Mouse (Mus musculus) kidney, postnatal 14 days (tissue): ENCODE measurements around the gene Padi3.

Source experiments
- DNase-seq: peaks from one replicate; pipeline ENCODE4 v3.0.0; 2022; ENCODE audit warnings: mixed read lengths

Padi3 gene

GRCm38 (mm10) chr4:140815996-140816917, 5.8 kb upstream of the Padi3 start:
- peak; percentile 87 for DNase-seq

- no peak for DNase-seq
Observed at GRCm38 (mm10) chr4:140815496-140815895, 5.0 kb upstream of the Padi3 start.

DNA sequence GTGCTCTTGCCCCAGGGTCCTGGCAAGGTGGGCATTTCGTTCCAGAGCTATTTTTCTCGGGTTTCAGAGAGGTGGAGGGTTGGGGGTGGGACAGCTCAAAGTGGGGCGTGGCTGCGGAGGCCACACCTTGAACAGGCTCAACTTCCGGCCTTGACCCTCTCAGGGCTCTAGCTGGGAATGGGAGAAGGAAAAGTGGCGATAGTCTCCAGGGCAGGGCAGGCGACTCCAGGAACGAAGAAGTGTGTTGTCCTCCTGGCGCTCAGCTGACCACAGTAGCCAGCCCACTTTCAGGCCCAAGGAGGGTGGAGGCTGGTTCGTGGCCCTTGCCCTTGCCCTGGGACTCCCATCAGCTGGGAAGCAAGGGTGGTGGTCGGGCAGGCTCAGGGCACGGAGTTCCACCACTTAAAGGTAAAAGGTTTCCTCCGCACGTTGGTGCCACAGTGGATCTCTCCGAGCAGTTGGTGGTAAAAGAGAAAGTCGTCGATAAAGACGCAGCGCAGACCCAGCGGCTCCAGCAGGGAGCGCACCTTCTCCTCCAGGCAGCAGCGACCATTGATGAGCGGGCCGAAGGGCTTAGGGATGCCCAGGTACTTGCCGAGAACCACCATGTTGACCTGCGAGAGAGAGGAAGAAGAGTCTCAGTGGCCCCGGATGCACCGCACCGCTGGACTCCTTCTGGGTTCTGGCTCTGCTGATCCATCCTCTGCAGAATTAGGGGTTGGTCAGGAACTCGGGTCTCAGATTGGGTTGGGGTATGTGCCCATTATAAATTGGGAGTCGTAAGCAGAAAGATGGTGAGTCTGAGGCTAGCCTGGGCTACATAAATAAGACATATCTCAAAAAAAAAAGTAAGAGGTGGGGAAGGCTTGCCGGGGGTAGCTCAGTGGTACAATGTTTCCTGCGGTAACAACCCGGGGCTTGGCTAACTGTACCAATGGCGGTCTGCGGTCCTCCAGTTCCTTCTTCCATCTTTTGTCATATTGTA, 4.1 kb upstream of the Padi3 start:
- peak; percentile 65 for DNase-seq

DNA sequence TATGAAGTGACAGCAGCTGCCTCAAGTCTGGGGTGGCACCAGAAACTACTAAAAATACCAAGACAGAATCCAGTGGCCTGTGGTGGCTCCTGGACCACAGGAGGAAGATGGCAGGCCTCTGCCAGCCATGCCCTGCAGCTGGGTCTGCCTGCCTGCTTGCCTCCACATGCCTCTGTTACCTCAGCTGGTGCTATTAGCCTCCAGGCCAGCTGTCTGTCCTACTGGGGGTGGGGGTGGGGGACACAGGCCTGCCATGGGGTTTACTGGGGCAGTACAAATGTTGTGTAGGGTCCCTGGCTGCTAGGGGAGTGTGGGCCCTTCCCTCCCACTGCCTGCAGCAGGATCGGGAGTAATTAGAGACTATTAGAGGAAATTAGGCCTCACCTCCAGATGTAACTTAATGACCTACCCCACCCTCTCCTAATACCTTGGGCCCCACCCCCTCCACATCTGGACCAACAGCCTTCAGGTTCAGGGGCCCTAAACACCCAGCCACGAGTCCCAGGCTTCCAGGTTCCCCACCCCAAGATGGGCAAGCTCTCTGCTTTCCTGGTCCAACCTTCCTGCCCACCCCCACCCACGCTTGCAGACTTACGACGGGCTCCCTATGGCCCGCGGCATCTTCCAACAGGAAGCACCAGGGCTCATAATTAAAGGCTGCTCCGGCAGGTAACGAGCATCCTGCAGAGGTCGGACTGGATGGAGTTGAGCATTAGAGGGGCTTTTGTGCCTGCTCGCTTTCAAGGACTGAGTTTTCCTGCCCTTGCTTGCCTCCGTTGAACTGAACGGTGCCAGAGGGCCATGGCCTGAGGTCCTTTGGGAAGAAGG, 3.1 kb upstream of the Padi3 start:
- DNase-seq, result no peak

- DNase-seq, result peak; percentile 57
Observed at GRCm38 (mm10) chr4:140812609-140813008, 2.2 kb upstream of the Padi3 start.

DNA sequence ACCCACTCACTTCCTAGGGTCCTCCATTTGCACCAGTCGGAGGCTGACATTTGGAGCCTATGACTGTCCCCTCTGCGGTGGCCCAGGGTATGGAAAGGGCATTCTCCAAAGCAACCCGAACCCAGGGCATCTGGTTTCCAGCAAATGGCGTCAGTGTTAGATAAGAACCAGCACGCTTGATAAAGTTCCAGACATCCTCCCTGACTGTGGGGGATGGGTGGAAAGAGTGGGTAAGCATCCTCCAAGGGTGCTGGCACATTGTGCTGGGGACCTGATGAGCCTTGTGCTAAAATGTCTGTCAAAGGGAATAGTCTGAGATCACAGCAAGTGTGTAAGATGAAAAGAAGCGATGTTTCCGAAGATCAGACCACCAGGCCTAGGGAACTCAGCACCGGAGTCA, 1.7 kb upstream of the Padi3 start:
- no peak for DNase-seq

DNA sequence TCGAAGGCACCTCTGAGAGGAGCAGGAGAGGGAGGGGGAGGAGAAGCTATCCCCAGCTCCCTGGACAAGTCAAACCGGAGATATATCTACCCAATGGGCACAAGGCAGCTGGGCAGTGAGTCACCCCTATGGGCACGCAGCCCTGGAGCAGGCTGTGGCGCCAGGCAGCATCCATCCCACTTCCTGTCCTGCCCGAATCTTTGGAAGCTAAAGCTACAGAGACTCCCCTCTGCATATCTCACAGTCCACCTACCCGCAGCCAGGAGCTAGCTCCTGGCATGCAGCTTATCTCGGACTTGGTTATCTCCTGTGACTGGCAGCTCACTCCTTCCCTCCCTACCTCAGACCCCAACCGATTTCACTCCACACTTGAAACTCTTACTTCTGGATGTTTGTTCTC, 1.3 kb downstream of the Padi3 start:
- DNase-seq, result no peak

DNA sequence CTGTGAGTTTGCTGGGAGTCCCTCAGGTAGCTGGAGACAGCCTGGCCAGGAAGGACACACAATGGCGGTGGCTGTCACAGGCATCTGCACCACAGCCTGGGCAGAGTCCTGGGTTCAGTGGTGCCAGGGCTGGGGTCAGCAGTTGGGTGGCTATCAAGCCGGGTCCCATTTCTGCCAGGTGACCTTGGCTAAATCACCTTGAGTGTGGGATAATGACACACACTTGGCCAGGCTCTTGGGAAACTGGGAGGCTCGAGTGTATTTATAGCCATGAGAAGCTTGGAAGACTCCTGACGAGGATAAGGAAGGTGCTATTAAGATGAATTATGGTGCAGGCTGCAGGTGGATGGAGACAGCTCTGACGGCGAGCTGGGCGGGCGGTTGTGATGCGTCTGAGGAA, 5.8 kb downstream of the Padi3 start:
- no peak for DNase-seq

- DNase-seq, result no peak
Observed at GRCm38 (mm10) chr4:140801364-140801763, 9.1 kb downstream of the Padi3 start.

- no peak for DNase-seq
Observed at GRCm38 (mm10) chr4:140796786-140797185, 13.7 kb downstream of the Padi3 start.

GRCm38 (mm10) chr4:140794678-140795077, 15.8 kb downstream of the Padi3 start:
- DNase-seq, result no peak

GRCm38 (mm10) chr4:140793795-140794194, 16.7 kb downstream of the Padi3 start:
- no peak for DNase-seq

DNA sequence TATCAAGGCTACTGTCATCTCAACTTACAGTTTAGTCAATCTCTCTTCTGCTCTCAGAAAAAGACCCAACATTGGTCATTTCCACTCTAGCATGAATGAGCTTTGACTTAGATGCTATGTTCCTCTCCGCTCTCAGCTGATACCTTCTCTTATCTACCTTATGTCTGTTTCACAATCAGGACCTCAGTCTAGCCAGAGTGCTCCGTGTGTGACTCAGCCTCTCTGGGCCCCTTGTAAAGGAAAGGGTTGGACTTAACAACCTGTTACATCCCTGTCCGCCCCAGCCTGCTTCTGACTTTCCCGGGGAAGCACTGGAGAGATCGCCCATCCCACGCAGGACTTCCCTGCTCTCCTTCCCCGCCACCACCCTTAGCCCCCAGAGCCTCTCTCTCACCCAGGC, 17.9 kb downstream of the Padi3 start:
- DNase-seq, result no peak

- DNase-seq, result no peak
Observed at GRCm38 (mm10) chr4:140791071-140791470, 19.4 kb downstream of the Padi3 start.

DNA sequence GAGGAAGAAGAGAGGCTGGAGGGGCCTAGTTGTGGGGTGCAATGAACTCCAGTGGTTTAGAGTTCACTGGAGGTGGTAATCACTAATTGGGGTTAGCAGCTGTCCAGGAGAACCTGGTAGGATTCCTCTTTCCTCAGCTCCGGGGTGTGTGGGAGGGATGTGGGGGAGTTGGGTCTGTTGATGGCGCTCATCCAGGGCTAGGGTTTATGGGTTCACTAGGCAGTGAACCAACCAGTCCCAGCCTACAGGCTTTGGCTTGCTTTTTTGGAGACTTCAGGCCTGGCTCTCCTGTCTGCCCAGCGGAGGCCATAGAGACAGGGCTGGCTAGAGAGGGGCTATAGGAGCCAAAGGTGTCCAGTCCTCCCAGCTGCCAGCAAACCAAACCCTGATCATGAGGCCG, 20.5 kb downstream of the Padi3 start:
- peak; percentile 15 for DNase-seq

- peak; percentile 77 for DNase-seq
Observed at GRCm38 (mm10) chr4:140788983-140789382, 21.5 kb downstream of the Padi3 start.

DNA sequence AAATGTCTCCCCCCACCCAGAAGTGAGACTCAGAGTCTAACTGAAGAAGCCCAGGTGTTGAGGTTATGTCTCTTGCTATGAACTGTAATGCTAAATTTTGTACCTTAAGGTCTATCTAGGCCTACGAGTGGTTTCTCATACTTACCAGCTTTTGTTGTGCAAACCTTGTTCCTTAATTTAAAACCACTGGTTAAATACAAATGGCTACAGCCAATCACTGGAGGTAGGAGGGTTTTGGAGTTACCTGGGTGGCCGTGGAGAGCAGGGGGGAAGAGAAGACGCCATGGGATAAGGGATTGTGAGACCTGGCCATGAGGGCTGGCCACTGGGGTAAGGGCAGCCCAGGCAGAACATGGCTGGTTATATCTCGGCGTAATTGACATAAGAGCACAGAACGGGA, 22.2 kb downstream of the Padi3 start:
- DNase-seq, result no peak

GRCm38 (mm10) chr4:140787414-140787813, 23.0 kb downstream of the Padi3 start:
- peak; percentile 59 for DNase-seq

DNA sequence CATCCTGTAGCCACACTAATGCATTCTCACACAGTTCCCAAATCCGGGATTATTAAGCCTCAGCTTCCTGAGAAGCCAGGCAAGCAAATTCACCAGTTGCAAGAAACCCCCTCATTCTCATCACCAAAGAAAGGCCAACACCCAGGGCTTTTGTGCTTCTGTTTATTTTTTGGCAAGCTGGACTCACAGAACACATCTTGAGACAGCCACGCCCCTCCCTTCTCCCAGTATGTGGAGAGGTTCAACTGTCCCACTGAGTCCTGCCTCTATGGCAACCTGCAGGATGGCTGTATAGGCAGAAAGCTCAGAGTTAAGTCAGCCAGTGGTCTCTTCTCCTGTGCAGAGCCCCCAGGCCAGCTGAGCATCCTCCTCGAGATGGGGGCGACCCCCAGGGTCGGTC, 25.2 kb downstream of the Padi3 start:
- DNase-seq, result no peak

DNA sequence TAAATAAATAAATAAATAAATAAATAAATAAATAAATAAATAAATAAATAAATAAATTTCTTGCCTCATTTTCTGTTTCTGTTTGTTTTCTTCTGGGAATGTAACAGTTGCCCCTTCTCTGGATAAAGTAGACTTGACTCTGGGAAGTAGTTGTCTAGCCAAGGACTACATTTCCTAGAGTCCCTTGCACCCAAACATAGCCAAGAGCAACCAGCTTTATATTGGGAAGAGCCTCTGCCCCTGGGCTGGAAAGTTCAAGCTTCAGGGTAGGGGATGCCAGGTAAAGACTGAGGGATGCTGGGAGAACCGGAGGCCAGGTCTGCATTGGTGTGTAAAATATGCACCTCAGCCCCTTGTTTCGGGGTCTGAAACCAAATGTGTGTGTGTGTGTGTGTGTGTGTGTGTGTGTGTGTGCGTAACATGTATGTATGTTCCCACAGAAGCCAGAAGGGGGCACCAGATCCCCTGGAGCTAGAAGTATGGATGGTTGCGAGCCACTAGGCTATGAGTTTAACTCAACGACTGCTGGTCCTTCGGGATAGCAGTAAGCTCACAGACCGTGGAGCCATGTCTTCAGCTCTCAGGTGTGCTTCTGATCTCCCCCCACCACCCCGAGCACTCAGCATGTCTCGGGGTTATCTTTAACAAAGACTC, 26.0 kb downstream of the Padi3 start:
- DNase-seq, result no peak

DNA sequence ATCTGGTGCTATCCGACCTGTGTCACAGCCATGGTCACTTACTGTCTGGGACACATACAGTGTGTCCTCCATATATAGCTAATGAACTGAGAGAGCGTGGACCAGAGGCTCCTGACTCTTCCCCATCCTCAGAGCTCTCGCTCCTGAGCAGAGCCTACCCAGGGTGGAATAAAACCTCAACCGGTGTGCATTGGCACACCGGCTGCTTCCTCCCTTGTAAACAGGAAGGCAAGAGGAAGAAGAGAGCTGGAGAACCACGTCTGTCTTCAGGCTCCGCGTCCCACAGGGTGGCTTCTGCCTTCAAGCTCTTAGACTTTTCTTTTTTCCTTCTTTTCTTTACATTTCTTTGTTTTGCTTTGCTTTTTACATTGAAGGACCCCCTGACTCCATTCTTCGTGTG, 27.6 kb downstream of the Padi3 start:
- no peak for DNase-seq

DNA sequence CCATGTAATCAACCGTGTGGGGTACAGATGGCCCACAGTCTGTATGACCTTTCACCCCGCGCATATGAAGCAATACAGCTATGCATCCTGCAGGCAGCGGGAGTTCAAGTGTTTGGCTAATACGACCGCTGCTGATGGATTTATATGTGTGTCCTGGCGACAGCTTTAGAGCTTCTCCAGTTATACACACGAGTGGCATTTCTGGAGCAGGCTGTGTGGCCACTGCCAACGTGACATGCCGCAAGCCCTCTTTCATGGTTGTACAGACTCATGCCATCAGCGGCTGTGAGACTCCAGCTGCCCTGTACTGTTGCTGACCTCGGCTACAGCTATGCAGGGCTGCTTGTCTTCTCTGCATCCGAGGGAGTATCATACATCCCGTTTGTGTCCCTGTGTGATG, 29.9 kb downstream of the Padi3 start:
- no peak for DNase-seq
